Mouse (Mus musculus): Measurements from ENCODE around the gene Lpin3.

Lpin3 gene

GRCm38 (mm10) chr2:160940930-160941709, 60.6 kb downstream of the Lpin3 start:
- DNase-seq = no peak

DNA sequence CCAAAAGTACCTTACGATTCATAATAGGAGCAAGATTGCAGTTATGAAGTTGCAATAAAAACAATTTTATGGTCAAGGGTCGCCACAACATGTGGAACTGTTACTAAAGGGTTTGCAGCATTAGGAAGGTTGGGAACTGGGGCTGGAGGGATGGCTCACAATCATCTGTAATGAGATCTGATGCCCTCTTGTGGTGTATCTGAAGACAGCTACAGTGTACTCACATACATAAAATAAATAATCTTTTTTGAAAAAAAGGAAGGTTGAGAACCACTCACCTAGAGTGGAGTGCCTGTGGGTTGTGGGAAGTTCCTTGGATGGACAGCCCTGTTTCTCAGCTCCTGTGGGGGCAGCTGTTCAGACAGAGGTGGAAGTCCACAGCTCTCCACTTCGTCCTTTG, 62.0 kb downstream of the Lpin3 start:
- DNase-seq = no peak

- no peak for DNase-seq
Measured at GRCm38 (mm10) chr2:160951595-160951994, 71.1 kb downstream of the Lpin3 start.

DNA sequence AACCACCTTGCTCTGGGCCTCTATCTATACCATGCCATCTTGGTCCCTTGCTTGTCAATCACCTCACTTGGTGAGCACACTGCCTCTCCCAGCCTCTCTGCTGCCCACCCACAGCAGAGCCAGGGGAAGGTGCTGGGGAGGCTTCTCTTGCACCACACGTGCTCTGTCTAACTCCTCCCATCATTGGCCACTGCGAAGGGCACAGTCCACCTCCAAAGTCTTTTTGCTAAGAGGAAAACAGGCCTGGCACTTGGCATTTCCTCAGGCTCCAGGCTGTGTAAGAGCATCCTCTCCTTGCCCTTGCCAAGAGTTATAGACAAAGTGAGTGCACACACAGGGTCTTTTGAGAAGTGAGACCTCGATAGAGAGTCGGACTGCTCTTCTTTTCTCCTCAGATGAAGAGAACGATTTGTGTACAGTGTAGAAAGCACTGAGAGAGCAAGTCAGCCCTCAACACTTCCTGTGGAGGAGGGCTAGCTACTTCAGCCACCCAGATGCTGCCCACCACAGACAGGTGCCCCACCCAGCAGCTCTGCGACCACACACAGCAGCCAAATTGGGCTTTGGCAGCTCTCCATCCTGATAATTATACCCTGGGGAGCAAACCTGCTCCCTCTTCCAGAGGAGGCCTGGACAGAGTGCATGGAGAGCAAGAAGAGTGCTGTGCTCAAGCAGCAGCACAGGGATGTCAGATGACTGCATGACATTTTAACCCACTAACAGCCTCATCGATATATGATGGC, 72.8 kb downstream of the Lpin3 start:
- DNase-seq = no peak

DNA sequence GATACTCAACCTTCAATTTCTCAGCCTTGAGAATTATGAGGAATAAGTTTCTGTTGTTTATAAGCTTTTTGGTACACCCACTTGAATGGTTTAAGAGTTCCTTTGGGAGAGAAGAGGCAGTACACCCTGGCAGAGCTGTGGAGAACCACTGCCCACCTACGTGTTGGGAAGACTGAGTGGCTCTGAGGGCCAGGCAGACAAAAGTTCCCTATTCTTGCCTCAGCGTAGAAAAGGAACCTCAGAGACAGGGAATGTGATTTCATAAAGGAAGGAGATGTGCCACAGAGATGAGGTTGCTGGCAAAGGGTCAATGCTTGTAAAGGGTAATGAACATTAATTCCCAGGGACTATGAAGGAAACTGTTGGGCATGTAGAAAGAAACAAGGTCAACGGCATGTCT, 74.1 kb downstream of the Lpin3 start:
- no peak for DNase-seq

GRCm38 (mm10) chr2:160955331-160955730, 74.9 kb downstream of the Lpin3 start:
- DNase-seq = peak; percentile 27
